Comparison of ENCODE assay signal across 8 mouse cellular contexts in genomic region chr11:103015881-103016825, GRCm38 (mm10). TPM values are rescaled to one million over a fixed set of nuclear protein-coding genes. Genes with fewer than 3 reads are reported as not detected.
DNase-seq lines count a peak whose midpoint lies in the region; ATAC-seq and TF ChIP-seq lines count a peak whose summit lies in the region.

No protein-coding gene starts in this region.

- DNase-seq in heart, adult 2 months = no peak
- no peak for DNase-seq in heart, postnatal 10 days
- DNase-seq in MEL (ENCODE audit: low read depth, low spot score) = peak; percentile 45
- no peak for DNase-seq in urinary bladder, postnatal 14 days (ENCODE audit: low spot score)
- no peak for DNase-seq in thymus, postnatal 14 days
- no peak for DNase-seq in adrenal gland, adult 8-10 months

- WGBS in heart, adult 2 months = 42% methylated on average over 27 of the region's 27 CpGs
- WGBS in hindbrain, embryonic 12.5 days = 49% methylated on average over 27 of the region's 27 CpGs
- WGBS in midbrain, embryonic 12.5 days = 49% methylated on average over 27 of the region's 27 CpGs

- no peak for TF ChIP-seq EP300 in heart, adult 2 months (IDR thresholded peaks at IDR 0.05; ENCODE audit: insufficient read depth, low read depth, low read length)
- TF ChIP-seq EP300 in MEL (IDR thresholded peaks at IDR 0.05; ENCODE audit: low read depth in 1 of 2, low read length in 2 of 2) = no peak

- TF ChIP-seq POLR2A in heart, adult 2 months (IDR thresholded peaks at IDR 0.05; ENCODE audit: insufficient read depth, low read depth, low read length) = no peak
- TF ChIP-seq POLR2A in MEL (IDR thresholded peaks at IDR 0.05; ENCODE audit: control insufficient read depth in 1 of 2, insufficient read depth in 1 of 2, low read depth in 1 of 2, low read length in 2 of 2, poor library complexity in 1 of 2) = no peak

- H3K9me3 ChIP-seq in MEL (replicated peaks; ENCODE audit: insufficient read depth, low read length) = no peaks in the 10 kb centered on the region
- H3K9me3 ChIP-seq in hindbrain, embryonic 12.5 days (replicated peaks) = no peaks in the 10 kb centered on the region
- H3K9me3 ChIP-seq in midbrain, embryonic 12.5 days = no peaks in the 10 kb centered on the region

- TF ChIP-seq RAD21 in MEL (IDR thresholded peaks at IDR 0.05; ENCODE audit: low read depth, low read length) = no peak

- H3K4me1 ChIP-seq in heart, adult 2 months (ENCODE audit: control insufficient read depth, insufficient read depth, low read length) = peaks cover 3% of the 10 kb centered on the region; the same call in 1 of the 2 replicates
- H3K4me1 ChIP-seq in MEL (ENCODE audit: control insufficient read depth in 1 of 2, insufficient read depth in 2 of 2, low read length in 2 of 2) = peaks cover 4 to 7% of the 10 kb centered on the region in 2 experiments
- H3K4me1 ChIP-seq in hindbrain, embryonic 12.5 days = peaks cover 14% of the 10 kb centered on the region
- H3K4me1 ChIP-seq in midbrain, embryonic 12.5 days = peaks cover 13% of the 10 kb centered on the region

- no peak for TF ChIP-seq CTCF in heart, adult 2 months (IDR thresholded peaks at IDR 0.05)
- no peak for TF ChIP-seq CTCF in MEL (IDR thresholded peaks at IDR 0.05 in 2 of 3, conservative IDR thresholded peaks at IDR 0.05 in 1 of 3; ENCODE audit: control insufficient read depth in 1 of 3, insufficient read depth in 1 of 3, low read depth in 2 of 3, low read length in 3 of 3, poor library complexity in 1 of 3, severe bottlenecking in 1 of 3)

- H3K4me2 ChIP-seq in hindbrain, embryonic 12.5 days (replicated peaks) = peak overlapping the region; percentile 73
- peak overlapping the region; percentile 59 for H3K4me2 ChIP-seq in midbrain, embryonic 12.5 days (replicated peaks)

- H3K36me3 ChIP-seq in heart, adult 2 months (ENCODE audit: control insufficient read depth, insufficient read depth, low read length) = no peaks in the 10 kb centered on the region
- H3K36me3 ChIP-seq in MEL (ENCODE audit: control insufficient read depth in 1 of 2, insufficient read depth in 2 of 2, low read length in 2 of 2) = peaks cover 0 to 7% of the 10 kb centered on the region in 2 experiments; a peak in 2 of 4 replicates
- peaks cover 13% of the 10 kb centered on the region; the same call in 1 of the 2 replicates for H3K36me3 ChIP-seq in hindbrain, embryonic 12.5 days
- peaks cover 13% of the 10 kb centered on the region; the same call in 1 of the 2 replicates for H3K36me3 ChIP-seq in midbrain, embryonic 12.5 days

- no peaks in the 10 kb centered on the region for H3K27me3 ChIP-seq in heart, adult 2 months (ENCODE audit: control insufficient read depth, insufficient read depth, low read length)
- H3K27me3 ChIP-seq in MEL (ENCODE audit: control insufficient read depth in 1 of 2, insufficient read depth in 2 of 2, low read length in 2 of 2) = no peaks in the 10 kb centered on the region
- H3K27me3 ChIP-seq in hindbrain, embryonic 12.5 days = no peaks in the 10 kb centered on the region
- H3K27me3 ChIP-seq in midbrain, embryonic 12.5 days = no peaks in the 10 kb centered on the region

- peak overlapping the region; percentile 74 for H3K27ac ChIP-seq in heart, adult 2 months
- H3K27ac ChIP-seq in MEL (ENCODE audit: control insufficient read depth, low read depth, low read length) = peak overlapping the region; percentile 68
- H3K27ac ChIP-seq in hindbrain, embryonic 12.5 days = peak overlapping the region; percentile 94
- H3K27ac ChIP-seq in midbrain, embryonic 12.5 days (replicated peaks) = peak overlapping the region; percentile 92

- intact Hi-C loops in heart, adult 2 months (cut with DNase I) = no loop called here
- intact Hi-C loops in heart, postnatal 10 days (cut with DNase I) = no loop called here

- ATAC-seq in hindbrain, embryonic 12.5 days (ENCODE audit: low FRiP score) = 0 out of 2 replicates have a peak, but pooled peaks have one; percentile 20
- no peak for ATAC-seq in midbrain, embryonic 12.5 days (ENCODE audit: low FRiP score, low read depth)

- H3K79me2 ChIP-seq in heart, adult 2 months (replicated peaks; ENCODE audit: control insufficient read depth, insufficient read depth, low read length) = no peaks in the 10 kb centered on the region
- H3K79me2 ChIP-seq in MEL (ENCODE audit: control insufficient read depth, insufficient read depth, low read length, poor library complexity) = peaks cover 11% of the 10 kb centered on the region

- H3K4me3 ChIP-seq in heart, adult 2 months = peak overlapping the region; percentile 63
- peak overlapping the region; percentile 77 to 83 for H3K4me3 ChIP-seq in MEL (ENCODE audit: control insufficient read depth in 1 of 2, insufficient read depth in 1 of 2, low read depth in 2 of 2, low read length in 2 of 2)
- H3K4me3 ChIP-seq in hindbrain, embryonic 12.5 days = peak overlapping the region; percentile 80
- H3K4me3 ChIP-seq in midbrain, embryonic 12.5 days = peak overlapping the region; percentile 71

- H3K9ac ChIP-seq in heart, adult 2 months (ENCODE audit: low read depth, low read length) = peak overlapping the region; percentile 87
- H3K9ac ChIP-seq in MEL (ENCODE audit: control insufficient read depth, low read depth, low read length, poor library complexity, severe bottlenecking) = peak overlapping the region; percentile 87
- peak overlapping the region; percentile 88 for H3K9ac ChIP-seq in hindbrain, embryonic 12.5 days
- peak overlapping the region; percentile 75 for H3K9ac ChIP-seq in midbrain, embryonic 12.5 days (replicated peaks)

TF ChIP-seq in MEL, 35 proteins besides CTCF, POLR2A, EP300 and RAD21:
- no peak for TF ChIP-seq ZC3H11A (IDR thresholded peaks at IDR 0.05; ENCODE audit: low read depth, low read length)
- no peak for TF ChIP-seq USF1 (IDR thresholded peaks at IDR 0.05; ENCODE audit: low read depth, low read length)
- TF ChIP-seq ZKSCAN1 (IDR thresholded peaks at IDR 0.05; ENCODE audit: low read depth, low read length) = no peak
- TF ChIP-seq MYB (IDR thresholded peaks at IDR 0.05; ENCODE audit: low read depth, low read length) = no peak

RNA-seq across cellular contexts. Expression of gene Nmt1, which starts 11.8 kb away (rescaled TPM):
- 10 to 100 TPM; 60.5 to 67.2 TPM for total RNA-seq in heart, adult 2 months (2021)
- 37.1 and 55.3 TPM in 2 replicates for polyA plus RNA-seq in heart, adult 2 months (2012; rRNA removed)
- total RNA-seq in heart, postnatal 10 days (2021) = 10 to 100 TPM; 61.4 to 63.2 TPM
- 70.5 and 85.1 TPM in 2 replicates for total RNA-seq in MEL (2012; rRNA removed)
- polyA plus RNA-seq in MEL (2012; ENCODE audit: insufficient read depth in 1 of 2, insufficient read length in 2 of 2, low read depth in 1 of 2, low replicate concordance in 2 of 2, missing spikeins in 1 of 2) = 100 to 1,000 TPM in 1 of 2 experiments, 10 to 100 TPM in 1; 29.8 to 147 TPM
- 38.6 and 40.3 TPM in 2 replicates for polyA plus RNA-seq in hindbrain, embryonic 12.5 days (2016; fragmentation: Nextera tagmentation; extraction: Ambion mirVana)
- 41.3 and 44.8 TPM in 2 replicates for polyA plus RNA-seq in midbrain, embryonic 12.5 days (2016; fragmentation: Nextera tagmentation; extraction: Ambion mirVana)
- total RNA-seq in adrenal gland, adult 8-10 months (2022) = 100 to 1,000 TPM; 102 to 113 (median 109) TPM

RNA-seq across cellular contexts. Expression of gene Dcakd, which starts 12.0 kb away (rescaled TPM):
- 10 to 100 TPM; 69.3 to 75.0 TPM for total RNA-seq in heart, adult 2 months (2021)
- 122 and 139 TPM in 2 replicates for polyA plus RNA-seq in heart, adult 2 months (2012; rRNA removed)
- total RNA-seq in heart, postnatal 10 days (2021) = 10 to 100 TPM; 62.5 to 70.5 TPM
- 15.6 and 16.2 TPM in 2 replicates for total RNA-seq in MEL (2012; rRNA removed)
- 100 to 1,000 TPM in 1 of 2 experiments, 10 to 100 TPM in 1; 82.3 to 112 TPM for polyA plus RNA-seq in MEL (2012; ENCODE audit: insufficient read depth in 1 of 2, insufficient read length in 2 of 2, low read depth in 1 of 2, low replicate concordance in 2 of 2, missing spikeins in 1 of 2)
- polyA plus RNA-seq in hindbrain, embryonic 12.5 days (2016; fragmentation: Nextera tagmentation; extraction: Ambion mirVana) = 160 and 161 TPM in 2 replicates
- 163 and 174 TPM in 2 replicates for polyA plus RNA-seq in midbrain, embryonic 12.5 days (2016; fragmentation: Nextera tagmentation; extraction: Ambion mirVana)
- total RNA-seq in adrenal gland, adult 8-10 months (2022) = 10 to 100 TPM; 64.3 to 89.6 (median 75.5) TPM
